Mouse (Mus musculus) lung, embryonic 14.5 days (tissue): ENCODE data around the gene Clic4. TPM values are rescaled to one million over a fixed set of nuclear protein-coding genes. Genes with fewer than 3 reads are reported as not detected.

Experiments
- ATAC-seq: fragments of 200-750 bp; cut with Nextera tagmentation; 2 replicates; pipeline ENCODE4 v1.8.0; 2017; ENCODE audit warnings: mild to moderate bottlenecking, moderate TSS enrichment, moderate library complexity; ENCODE audit not compliant: insufficient read depth
- DNase-seq: peaks from one replicate; pipeline ENCODE4 v3.0.0-alpha.2; 2015
- H3K27ac ChIP-seq: fragments of 300-500 bp; sonication (generic); 2 replicates; pipeline ENCODE4 v1.5.1; 2014; ENCODE audit warnings: low read depth, mild to moderate bottlenecking, moderate library complexity
- H3K27me3 ChIP-seq: fragments of 300-500 bp; sonication (generic); 2 replicates; pipeline ENCODE4 v1.6.1; 2014; ENCODE audit warnings: low read length, control low read depth; ENCODE audit not compliant: insufficient read depth
- H3K36me3 ChIP-seq: fragments of 300-500 bp; sonication (generic); 2 replicates; pipeline ENCODE4 v1.6.1; 2014; ENCODE audit warnings: control low read depth; ENCODE audit not compliant: insufficient read depth
- H3K4me1 ChIP-seq: fragments of 300-500 bp; sonication (generic); 2 replicates; pipeline ENCODE4 v1.6.1; 2014; ENCODE audit warnings: antibody characterized with exemption, control low read depth; ENCODE audit not compliant: insufficient read depth
- H3K4me2 ChIP-seq: fragments of 300-500 bp; sonication (generic); 2 replicates; pipeline ENCODE4 v1.6.1; 2014; ENCODE audit warnings: mild to moderate bottlenecking
- H3K4me3 ChIP-seq: fragments of 300-500 bp; sonication (generic); 2 replicates; pipeline ENCODE4 v1.5.1; 2014; ENCODE audit warnings: low read depth, low read length
- H3K9ac ChIP-seq: fragments of 300-500 bp; sonication (generic); 2 replicates; pipeline ENCODE4 v1.6.1; 2014
- H3K9me3 ChIP-seq: fragments of 300-500 bp; sonication (generic); 2 replicates; pipeline ENCODE4 v1.6.1; 2016; ENCODE audit warnings: low read depth, low read length, control low read depth
- CTCF ChIP-seq: IDR thresholded peaks from 2 replicates; pipeline ENCODE4 v1.5.1; 2016; ENCODE audit warnings: antibody characterized with exemption, low read depth
- WGBS: fragments of 180-500 bp; shearing (Covaris S2); extraction: QIAGEN DNeasy Blood & Tissue Kit; methylation state at CpG from one replicate; pipeline ENCODE4 v1.1.7; 2014; 5-methylcytosine and 5-hydroxymethylcytosine counted together
- polyA plus RNA-seq: library from polyadenylated mRNA; unstranded; fragments of >200 nt; fragmentation: Nextera tagmentation; extraction: Ambion mirVana; gene quantifications from 2 replicates; pipeline ENCODE4 v1.2.1, GENCODE M21; 2014

Gene Clic4
- polyA plus RNA-seq, 1 experiment from 2014 or later = 133 TPM

DNA sequence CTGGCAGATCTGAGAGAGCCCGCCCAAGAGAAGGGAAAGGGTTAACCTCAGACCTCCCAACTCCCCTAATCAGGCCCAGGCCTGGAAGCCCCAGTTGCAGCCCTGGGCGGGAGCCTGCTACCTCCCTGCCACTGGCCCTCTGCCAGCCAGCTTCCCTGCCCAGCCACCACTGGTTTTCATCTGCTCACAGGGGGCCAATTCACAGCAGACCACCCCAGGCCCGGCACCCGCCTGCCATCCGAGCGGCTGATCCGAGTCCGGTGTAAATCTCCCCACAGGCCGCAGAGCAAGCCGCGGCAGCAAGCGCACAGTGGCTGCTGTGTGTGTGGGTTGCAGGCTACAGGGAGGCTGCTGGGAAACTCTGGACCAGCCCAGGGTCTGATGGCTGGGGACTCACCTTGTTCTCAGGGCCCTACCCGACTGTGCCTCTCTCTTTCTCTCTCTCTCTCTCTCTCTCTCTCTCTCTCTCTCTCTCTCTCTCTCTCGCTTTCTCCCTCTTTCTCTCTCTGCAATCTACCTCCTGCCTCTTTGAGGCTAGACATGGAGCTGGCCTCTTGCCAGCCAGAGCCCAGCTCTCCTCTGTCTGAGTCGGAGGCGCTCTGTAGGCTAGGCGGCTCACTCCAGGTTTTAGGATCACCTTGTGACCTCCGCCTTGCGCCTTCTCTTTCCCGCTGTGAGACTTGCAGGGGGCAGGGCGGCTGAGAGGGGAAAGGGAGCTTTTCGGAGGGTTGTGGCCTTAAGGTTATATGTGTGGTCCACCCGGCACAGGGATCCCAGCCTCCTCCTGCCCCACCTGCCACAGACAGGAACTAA is 106.0 kb downstream of the Clic4 start:
- peak; percentile 52 for ATAC-seq

DNA sequence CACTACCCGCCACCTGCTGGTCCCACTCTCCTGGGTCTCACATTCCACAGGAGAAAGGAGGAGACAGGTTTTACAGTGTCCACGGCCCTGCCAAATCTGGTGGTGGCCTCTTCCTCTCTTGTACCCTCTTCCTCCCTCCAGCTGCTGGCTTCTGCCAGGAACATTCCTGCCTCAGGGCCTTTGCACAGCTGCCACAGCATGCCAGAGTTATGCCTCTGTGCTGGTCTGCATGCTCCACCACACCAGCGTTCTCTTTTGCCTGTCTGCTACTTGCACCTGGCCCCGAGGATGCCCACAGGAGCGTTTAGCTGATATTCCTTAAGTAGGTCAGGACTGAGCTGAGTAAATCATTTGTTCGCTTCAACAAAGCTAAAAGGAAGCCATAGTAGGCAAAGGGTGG is 106.9 kb downstream of the Clic4 start:
- no peak for TF ChIP-seq CTCF
- Histone ChIP-seq H3K36me3 (no peaks in the 10 kb centered on the region), H3K27ac (no peak overlapping the region), H3K9ac (no peak overlapping the region), H3K27me3 (peaks cover 38% of the 10 kb centered on the region), H3K9me3 (no peaks in the 10 kb centered on the region), H3K4me3 (no peak overlapping the region), H3K4me1 (peaks cover 5% of the 10 kb centered on the region), H3K4me2 (no peak overlapping the region)
- DNase-seq (no peak), ATAC-seq (no peak)
- 56% methylated on average over 6 of the region's 6 CpGs for WGBS

More for the DNA sequence above, 106.0 kb downstream of the Clic4 start:
- DNase-seq = peak; percentile 70
- no peak for TF ChIP-seq CTCF
- Histone ChIP-seq H3K4me2 (peak overlapping the region; percentile 45), H3K9ac (no peak overlapping the region; the same call in 1 of the 2 replicates), H3K4me3 (0 out of 2 replicates have a peak overlapping the region, but pooled peaks have one; percentile 9), H3K36me3 (no peaks in the 10 kb centered on the region), H3K9me3 (no peaks in the 10 kb centered on the region), H3K27me3 (peaks cover 38% of the 10 kb centered on the region), H3K27ac (no peak overlapping the region), H3K4me1 (peaks cover 5% of the 10 kb centered on the region)
- WGBS = 5% methylated on average over 23 of the region's 23 CpGs

Other genes with a start within 250 kb of the Clic4 start
- gene Runx3, start 152.2 kb downstream of the Clic4 start, polyA plus RNA-seq = 0.04 and 0.16 TPM in 2 replicates
- gene Srrm1, start 80.5 kb upstream of the Clic4 start, polyA plus RNA-seq = 201 and 224 TPM in 2 replicates
- gene Ncmap, start 125.4 kb upstream of the Clic4 start, polyA plus RNA-seq = 4.6 and 6.9 TPM in 2 replicates
- 14.0 and 14.1 TPM in 2 replicates for gene Rcan3, start 161.0 kb upstream of the Clic4 start, polyA plus RNA-seq
- gene Stpg1, start 222.0 kb upstream of the Clic4 start, polyA plus RNA-seq = 0.14 and 0.29 TPM in 2 replicates
- 3.4 and 4.7 TPM in 2 replicates for gene Nipal3, start 222.2 kb upstream of the Clic4 start, polyA plus RNA-seq